Mouse (Mus musculus) right cerebral cortex, adult 18-20 months (tissue): Measurements from ENCODE around the gene Tmem52.

Experiments used
- DNase-seq: peaks from one replicate; pipeline ENCODE4 v3.0.0; 2022; ENCODE audit warnings: mixed read lengths

The Tmem52 gene

GRCm38 (mm10) chr4:155510981-155511380 lies 42.1 kb downstream of the Tmem52 start:
- DNase-seq = no peak

- DNase-seq = no peak
Measured at GRCm38 (mm10) chr4:155514810-155515209, 45.9 kb downstream of the Tmem52 start.

- DNase-seq = no peak
Measured at GRCm38 (mm10) chr4:155517948-155518517, 49.1 kb downstream of the Tmem52 start.
